Mouse (Mus musculus): ENCODE results near the gene Rab11fip4.

Gene Rab11fip4

GRCm38 (mm10) chr11:79710868-79711765 is 120.1 kb downstream of the Rab11fip4 start:
- DNase-seq (ENCODE audit: low read depth, low spot score): no peak

GRCm38 (mm10) chr11:79711766-79712369 is 120.9 kb downstream of the Rab11fip4 start:
- no peak for DNase-seq (ENCODE audit: low read depth, low spot score)

GRCm38 (mm10) chr11:79713184-79713583 is 122.2 kb downstream of the Rab11fip4 start:
- DNase-seq (ENCODE audit: low read depth, low spot score): no peak

GRCm38 (mm10) chr11:79713678-79714077 is 122.7 kb downstream of the Rab11fip4 start:
- no peak for DNase-seq (ENCODE audit: low read depth, low spot score)

- DNase-seq (ENCODE audit: low read depth, low spot score): no peak
These were observed 123.2 kb downstream of the Rab11fip4 start for GRCm38 (mm10) chr11:79714082-79714742.

GRCm38 (mm10) chr11:79714743-79715110 is 123.7 kb downstream of the Rab11fip4 start:
- DNase-seq (ENCODE audit: low read depth, low spot score): no peak

GRCm38 (mm10) chr11:79715316-79715715 is 124.3 kb downstream of the Rab11fip4 start:
- DNase-seq (ENCODE audit: low read depth, low spot score): no peak

GRCm38 (mm10) chr11:79715733-79716452 is 124.9 kb downstream of the Rab11fip4 start:
- DNase-seq (ENCODE audit: low read depth, low spot score): no peak

GRCm38 (mm10) chr11:79716453-79716749 is 125.4 kb downstream of the Rab11fip4 start:
- DNase-seq (ENCODE audit: low read depth, low spot score): no peak

GRCm38 (mm10) chr11:79717271-79717670 is 126.3 kb downstream of the Rab11fip4 start:
- DNase-seq (ENCODE audit: low read depth, low spot score): no peak

- no peak for DNase-seq (ENCODE audit: low read depth, low spot score)
These were observed 126.8 kb downstream of the Rab11fip4 start for GRCm38 (mm10) chr11:79717801-79718200.

GRCm38 (mm10) chr11:79718202-79718601 is 127.2 kb downstream of the Rab11fip4 start:
- DNase-seq (ENCODE audit: low read depth, low spot score): no peak

GRCm38 (mm10) chr11:79718829-79719346 is 127.9 kb downstream of the Rab11fip4 start:
- no peak for DNase-seq (ENCODE audit: low read depth, low spot score)

- DNase-seq (ENCODE audit: low read depth, low spot score): no peak
These were observed 129.7 kb downstream of the Rab11fip4 start for GRCm38 (mm10) chr11:79720737-79721136.

GRCm38 (mm10) chr11:79722811-79723210 is 131.8 kb downstream of the Rab11fip4 start:
- no peak for DNase-seq (ENCODE audit: low read depth, low spot score)

GRCm38 (mm10) chr11:79725005-79725404 is 134.0 kb downstream of the Rab11fip4 start:
- DNase-seq (ENCODE audit: low read depth, low spot score): no peak

GRCm38 (mm10) chr11:79729231-79730047 is 138.4 kb downstream of the Rab11fip4 start:
- DNase-seq (ENCODE audit: low read depth, low spot score): no peak

GRCm38 (mm10) chr11:79730462-79730861 is 139.4 kb downstream of the Rab11fip4 start:
- DNase-seq (ENCODE audit: low read depth, low spot score): no peak

- no peak for DNase-seq (ENCODE audit: low read depth, low spot score)
These were observed 140.5 kb downstream of the Rab11fip4 start for GRCm38 (mm10) chr11:79731476-79731875.

GRCm38 (mm10) chr11:79733013-79733412 is 142.0 kb downstream of the Rab11fip4 start:
- DNase-seq (ENCODE audit: low read depth, low spot score): no peak

All from c-Kit-negative CD71-positive TER-119-positive erythroid progenitor cells, embryonic 14.5 days (primary cell).